Mouse (Mus musculus): Measurements from ENCODE around the gene Rcc1l. TPM values are rescaled to one million over a fixed set of nuclear protein-coding genes. Genes with fewer than 3 reads are reported as not detected.

Rcc1l gene
- polyA plus RNA-seq, 1 experiment from 2014 or later: 22.9 TPM

DNA sequence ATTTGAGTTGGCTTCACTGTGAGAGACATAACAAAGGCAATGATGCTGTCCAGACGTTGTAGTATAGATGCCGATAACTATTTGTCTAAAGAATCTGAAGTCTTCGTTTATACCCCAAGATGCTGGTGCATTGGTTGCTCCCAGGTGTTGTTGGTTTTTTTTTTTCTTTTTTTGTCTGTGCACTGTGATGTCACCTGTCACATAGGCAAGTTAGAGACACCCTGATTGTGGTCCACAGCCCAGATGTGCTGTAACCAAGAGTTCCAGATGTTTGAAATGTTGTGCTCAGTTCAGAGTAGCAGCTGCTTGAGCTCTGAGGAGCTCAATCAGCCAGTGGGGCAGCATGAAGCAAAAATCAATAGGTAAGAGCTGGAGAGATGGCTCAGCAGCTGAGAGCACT is 9.5 kb upstream of the Rcc1l start:
- H3K9ac ChIP-seq: no peak overlapping the region
- no peak overlapping the region for H3K4me2 ChIP-seq (replicated peaks)
- no peak for ATAC-seq (ENCODE audit: low FRiP score, low read depth)
- no peak overlapping the region for H3K4me3 ChIP-seq
- H3K27ac ChIP-seq: no peak overlapping the region
- H3K4me1 ChIP-seq: peaks cover 19% of the 10 kb centered on the region
- no peaks in the 10 kb centered on the region for H3K9me3 ChIP-seq
- 96% methylated on average over 3 of the region's 3 CpGs for WGBS
- no peaks in the 10 kb centered on the region for H3K36me3 ChIP-seq
- no peaks in the 10 kb centered on the region for H3K27me3 ChIP-seq (replicated peaks)

DNA sequence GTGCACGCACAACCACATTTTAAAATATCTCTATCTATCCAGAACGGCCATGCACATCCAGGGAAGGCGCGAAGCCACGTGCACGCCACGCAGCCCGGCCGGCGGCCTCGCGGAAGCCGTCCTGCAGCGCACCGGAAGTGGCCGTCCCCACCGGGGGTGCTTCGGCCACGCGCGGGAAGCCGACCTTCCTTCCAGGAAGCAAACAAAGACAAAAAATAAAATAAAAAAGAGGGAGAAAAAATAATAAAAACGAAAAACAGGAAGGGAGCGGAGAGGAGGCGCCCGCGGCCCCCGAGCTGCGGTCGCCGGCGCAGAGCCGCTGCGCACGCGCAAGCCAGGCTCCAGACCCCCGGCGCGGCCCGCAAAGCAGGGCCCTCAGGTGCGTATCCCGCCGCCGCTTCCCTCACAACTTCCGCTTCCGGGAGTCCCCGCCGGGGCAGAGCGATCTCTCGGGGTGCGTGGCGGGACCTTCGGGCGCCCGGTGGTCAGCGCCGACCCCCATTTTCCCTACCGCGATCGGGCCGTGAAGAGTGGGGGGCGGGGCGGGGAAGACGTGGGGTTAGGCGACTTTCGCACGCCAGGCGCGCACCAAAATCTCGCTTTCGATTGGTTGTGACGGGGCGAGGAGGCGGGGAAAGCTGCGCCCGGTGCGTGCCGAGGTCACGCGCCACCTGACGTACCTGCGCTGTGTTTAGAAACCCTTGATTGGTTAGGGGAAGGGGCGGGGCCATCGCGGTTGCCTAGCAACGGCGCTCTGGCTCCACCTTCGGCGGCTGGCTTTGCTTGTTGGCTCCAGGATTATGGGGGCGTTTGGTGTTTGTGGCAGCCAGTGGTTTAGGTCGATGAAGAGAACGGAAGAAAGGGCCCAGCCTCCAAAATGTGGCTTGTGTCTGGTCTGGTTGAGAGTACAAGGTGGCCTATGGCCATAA is 7.6 kb upstream of the Rcc1l start, which contains the start of gene Gtf2ird2:
Gene Gtf2ird2, plus strand, starts transcription at position 140 of the 929 bp plus-strand sequence.
- WGBS: under 1% methylated on average over 92 of the region's 92 CpGs
- peak within 1 kb of the TSS; percentile 56 for H3K4me3 ChIP-seq
- peak; percentile 95 for ATAC-seq (ENCODE audit: low FRiP score, low read depth)

DNA sequence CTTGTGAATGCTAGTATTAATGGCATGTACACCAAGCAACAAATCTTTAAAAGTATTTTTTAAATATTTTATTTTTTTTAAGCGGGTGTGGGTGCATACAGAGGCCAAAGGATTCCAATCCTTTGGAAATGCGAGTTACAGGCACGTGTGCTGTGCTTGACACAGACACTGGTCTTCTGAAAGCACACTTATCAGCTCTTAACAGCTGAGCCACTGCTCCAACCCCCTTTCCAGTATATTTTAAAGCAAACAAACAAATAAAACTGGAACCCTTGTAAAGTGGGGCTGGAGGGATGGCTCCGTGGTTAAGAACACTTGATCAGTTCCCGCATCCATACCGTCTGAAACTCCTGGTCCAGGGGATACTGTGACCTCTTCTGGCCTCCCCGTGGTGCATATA is 6.6 kb upstream of the Rcc1l start:
- WGBS: 53% methylated on average over 7 of the region's 7 CpGs
- Histone ChIP-seq H3K36me3 (no peaks in the 10 kb centered on the region), H3K27ac (no peak overlapping the region)

More for the DNA sequence above, 7.6 kb upstream of the Rcc1l start, which contains the start of gene Gtf2ird2:
- peak within 1 kb of the TSS; percentile 78 for H3K9ac ChIP-seq
- no peaks in the 10 kb centered on the region for H3K27me3 ChIP-seq (replicated peaks)
- peak within 1 kb of the TSS; percentile 63 for H3K4me2 ChIP-seq (replicated peaks)
- peak within 1 kb of the TSS; percentile 82 for H3K27ac ChIP-seq
- H3K9me3 ChIP-seq: no peaks in the 10 kb centered on the region
- H3K4me1 ChIP-seq: peaks cover 19% of the 10 kb centered on the region
- H3K36me3 ChIP-seq: no peaks in the 10 kb centered on the region

DNA sequence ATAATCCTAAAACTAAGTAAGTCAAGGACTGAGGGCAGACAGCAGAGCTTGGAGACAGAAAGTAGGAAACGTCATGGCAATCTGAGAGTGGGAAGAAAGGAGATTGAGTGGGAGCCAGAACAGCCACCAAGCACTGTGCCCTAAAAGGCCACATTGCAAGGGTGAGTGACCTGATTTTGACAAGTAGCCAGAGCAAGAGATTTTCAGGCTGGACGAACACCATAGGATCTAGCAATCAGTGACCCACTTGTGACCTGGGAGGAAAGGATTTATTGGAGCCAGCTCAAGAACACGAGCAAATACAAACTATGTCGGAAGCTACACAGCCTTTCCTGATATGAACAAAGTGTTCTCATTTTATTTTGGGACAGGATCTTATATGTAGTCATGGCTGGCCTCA is 6.2 kb upstream of the Rcc1l start:
- H3K36me3 ChIP-seq: no peaks in the 10 kb centered on the region
- H3K4me3 ChIP-seq: no peak overlapping the region
- H3K9me3 ChIP-seq: no peaks in the 10 kb centered on the region
- peaks cover 19% of the 10 kb centered on the region for H3K4me1 ChIP-seq
- no peak for ATAC-seq (ENCODE audit: low FRiP score, low read depth)
- H3K4me2 ChIP-seq (replicated peaks): peak overlapping the region; percentile 63
- H3K9ac ChIP-seq: no peak overlapping the region
- no peaks in the 10 kb centered on the region for H3K27me3 ChIP-seq (replicated peaks)
- 49% methylated on average over 4 of the region's 4 CpGs for WGBS
- no peak overlapping the region for H3K27ac ChIP-seq

More for the DNA sequence above, 6.6 kb upstream of the Rcc1l start:
- H3K4me3 ChIP-seq: peak overlapping the region; percentile 56
- peaks cover 19% of the 10 kb centered on the region for H3K4me1 ChIP-seq
- peak overlapping the region; percentile 63 for H3K4me2 ChIP-seq (replicated peaks)
- ATAC-seq (ENCODE audit: low FRiP score, low read depth): no peak
- H3K9me3 ChIP-seq: no peaks in the 10 kb centered on the region
- no peaks in the 10 kb centered on the region for H3K27me3 ChIP-seq (replicated peaks)
- H3K9ac ChIP-seq: peak overlapping the region; percentile 78

DNA sequence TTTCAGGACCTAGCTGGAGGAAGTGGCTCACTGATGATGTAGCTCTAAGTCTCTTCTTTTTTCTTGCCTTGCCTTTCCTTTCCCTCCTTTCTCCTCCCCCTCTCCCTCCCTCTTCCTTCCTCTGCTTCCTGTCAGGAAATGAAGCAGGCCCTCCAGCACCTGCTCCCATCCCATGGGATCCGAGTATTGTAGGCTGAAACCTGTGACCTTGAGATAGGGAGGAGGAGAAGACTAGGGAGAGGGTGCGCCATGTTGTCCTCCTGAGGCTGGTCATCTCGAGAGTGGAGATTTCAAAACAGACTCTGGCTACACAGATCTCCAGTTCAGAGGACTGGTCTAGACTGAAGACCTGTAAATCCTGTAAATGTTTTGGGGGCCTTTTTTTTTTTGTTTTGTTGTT is 5.6 kb upstream of the Rcc1l start:
- Histone ChIP-seq H3K27me3 (replicated peaks) (no peaks in the 10 kb centered on the region), H3K4me3 (no peak overlapping the region), H3K4me1 (peaks cover 19% of the 10 kb centered on the region), H3K36me3 (no peaks in the 10 kb centered on the region), H3K9ac (no peak overlapping the region), H3K9me3 (no peaks in the 10 kb centered on the region), H3K27ac (no peak overlapping the region), H3K4me2 (replicated peaks) (peak overlapping the region; percentile 63; the same call in 1 of the 2 replicates)
- no peak for ATAC-seq (ENCODE audit: low FRiP score, low read depth)
- WGBS: 53% methylated on average over 3 of the region's 3 CpGs

DNA sequence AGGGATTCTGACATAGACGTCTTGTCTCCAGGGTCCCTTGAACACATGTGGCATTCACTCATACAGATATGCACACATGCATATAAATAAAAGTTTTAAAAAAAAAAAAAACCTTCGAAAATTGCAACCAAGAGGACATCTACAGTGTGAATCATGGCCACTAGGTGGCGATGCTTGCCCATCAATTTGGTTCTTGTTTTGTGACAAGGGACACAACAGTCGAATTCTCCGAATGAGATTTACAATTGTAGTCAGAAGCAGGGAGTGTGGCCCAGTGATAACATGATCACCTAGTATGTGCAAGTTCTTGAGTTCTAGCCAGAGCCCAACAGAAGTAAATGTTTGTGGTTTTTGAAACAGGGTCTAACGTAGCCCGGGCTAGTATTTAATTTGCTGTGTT is 3.3 kb upstream of the Rcc1l start:
- no peak for ATAC-seq (ENCODE audit: low FRiP score, low read depth)
- WGBS: 27% methylated on average over 7 of the region's 7 CpGs
- Histone ChIP-seq H3K9me3 (no peaks in the 10 kb centered on the region), H3K27ac (no peak overlapping the region), H3K9ac (no peak overlapping the region), H3K4me3 (no peak overlapping the region), H3K4me1 (peaks cover 26% of the 10 kb centered on the region), H3K36me3 (no peaks in the 10 kb centered on the region), H3K4me2 (replicated peaks) (no peak overlapping the region), H3K27me3 (replicated peaks) (no peaks in the 10 kb centered on the region)

DNA sequence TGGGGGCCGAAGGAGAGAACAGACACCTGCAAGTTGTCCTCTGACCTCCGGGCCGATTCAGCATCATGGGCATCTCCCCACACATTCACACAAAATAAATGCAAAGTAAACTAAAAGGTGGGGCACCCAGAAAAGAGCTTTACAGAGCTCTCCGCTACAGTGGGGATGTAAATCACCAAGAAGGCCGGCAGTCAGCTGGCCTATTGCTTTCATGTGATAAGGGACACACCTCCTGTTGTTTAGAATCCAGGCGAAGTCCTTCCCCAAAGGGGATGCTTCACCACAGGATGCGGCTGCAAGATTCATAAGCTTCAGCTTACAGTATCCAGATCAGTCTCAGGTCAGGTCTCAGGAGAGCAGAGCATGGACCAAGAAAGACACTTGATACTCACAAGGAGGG is 2.0 kb upstream of the Rcc1l start:
- Histone ChIP-seq H3K4me2 (replicated peaks) (no peak overlapping the region), H3K4me1 (peaks cover 23% of the 10 kb centered on the region), H3K27ac (no peak overlapping the region), H3K4me3 (no peak overlapping the region), H3K9ac (no peak overlapping the region), H3K27me3 (replicated peaks) (no peaks in the 10 kb centered on the region), H3K36me3 (no peaks in the 10 kb centered on the region), H3K9me3 (no peaks in the 10 kb centered on the region)
- 72% methylated on average over 7 of the region's 7 CpGs for WGBS
- ATAC-seq (ENCODE audit: low FRiP score, low read depth): no peak

DNA sequence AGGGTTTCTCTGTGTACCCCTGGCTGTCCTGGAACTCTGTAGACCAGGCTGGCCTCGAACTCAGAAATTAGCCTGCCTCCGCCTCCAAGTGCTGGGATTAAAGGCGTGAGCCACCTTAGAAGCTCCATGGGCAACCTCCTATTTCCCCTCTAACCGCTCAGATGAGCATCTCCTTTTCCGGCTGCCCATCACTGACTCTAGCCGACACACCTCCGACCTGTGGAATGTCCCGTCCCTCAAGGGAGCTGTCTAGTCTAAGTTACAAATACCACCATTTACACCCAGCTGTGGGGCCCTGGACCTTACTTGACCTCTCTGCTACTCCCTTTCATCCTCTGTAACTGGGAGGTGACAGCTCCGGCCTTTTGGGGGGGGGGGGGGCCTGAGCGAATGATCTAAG is 878 bp downstream of the Rcc1l start:
- no peak for ATAC-seq (ENCODE audit: low FRiP score, low read depth)
- peak overlapping the region; percentile 97 for H3K4me3 ChIP-seq
- no peaks in the 10 kb centered on the region for H3K27me3 ChIP-seq (replicated peaks)
- no peaks in the 10 kb centered on the region for H3K9me3 ChIP-seq
- H3K4me2 ChIP-seq (replicated peaks): peak overlapping the region; percentile 86
- H3K36me3 ChIP-seq: peaks cover 3% of the 10 kb centered on the region; the same call in 1 of the 2 replicates
- H3K9ac ChIP-seq: peak overlapping the region; percentile 70
- 7% methylated on average over 10 of the region's 10 CpGs for WGBS
- H3K27ac ChIP-seq: no peak overlapping the region
- peaks cover 7% of the 10 kb centered on the region for H3K4me1 ChIP-seq

DNA sequence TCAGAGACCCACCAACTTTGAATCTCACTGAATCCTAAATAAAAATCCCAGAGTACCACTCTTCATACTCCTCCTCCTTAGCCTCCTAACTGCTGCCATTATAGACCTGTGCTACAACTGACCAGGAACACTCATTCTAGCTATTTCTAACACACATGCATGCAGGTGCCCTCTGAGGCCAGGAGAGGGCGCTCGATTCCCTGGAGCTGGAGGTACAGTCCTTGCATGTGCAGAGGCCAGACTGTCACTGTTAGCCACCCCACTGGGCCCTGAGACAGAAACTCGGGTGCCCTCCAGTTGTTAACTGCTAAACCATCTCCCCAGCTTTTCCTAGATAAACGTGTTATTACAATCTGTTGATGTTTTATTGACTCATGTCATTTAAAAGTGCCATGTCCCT is 3.4 kb downstream of the Rcc1l start:
- Histone ChIP-seq H3K4me3 (no peak overlapping the region), H3K27me3 (replicated peaks) (no peaks in the 10 kb centered on the region), H3K9me3 (no peaks in the 10 kb centered on the region), H3K4me2 (replicated peaks) (no peak overlapping the region), H3K36me3 (peaks cover 3% of the 10 kb centered on the region), H3K27ac (no peak overlapping the region), H3K9ac (no peak overlapping the region), H3K4me1 (peaks cover 7% of the 10 kb centered on the region)
- 37% methylated on average over 4 of the region's 4 CpGs for WGBS
- no peak for ATAC-seq (ENCODE audit: low FRiP score, low read depth)

DNA sequence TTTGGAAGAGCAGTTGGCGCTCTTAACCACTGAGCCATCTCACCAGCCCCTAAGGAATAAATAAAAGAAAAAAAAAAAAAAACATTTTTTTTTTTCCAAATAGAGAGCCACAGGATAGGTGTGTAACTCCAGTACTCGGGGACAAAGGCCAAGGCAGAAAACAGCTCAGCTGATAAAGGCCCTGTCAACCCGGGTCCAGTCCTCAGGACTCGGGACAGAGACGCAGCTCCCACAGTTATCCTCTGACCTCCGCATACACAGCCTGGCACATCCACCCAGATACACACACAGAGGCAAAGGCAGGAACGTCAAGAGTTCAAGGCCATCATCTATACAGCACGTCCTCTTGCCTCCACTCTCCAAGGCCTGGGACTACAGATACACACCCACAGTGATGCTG is 6.4 kb downstream of the Rcc1l start:
- no peak overlapping the region for H3K27ac ChIP-seq

DNA sequence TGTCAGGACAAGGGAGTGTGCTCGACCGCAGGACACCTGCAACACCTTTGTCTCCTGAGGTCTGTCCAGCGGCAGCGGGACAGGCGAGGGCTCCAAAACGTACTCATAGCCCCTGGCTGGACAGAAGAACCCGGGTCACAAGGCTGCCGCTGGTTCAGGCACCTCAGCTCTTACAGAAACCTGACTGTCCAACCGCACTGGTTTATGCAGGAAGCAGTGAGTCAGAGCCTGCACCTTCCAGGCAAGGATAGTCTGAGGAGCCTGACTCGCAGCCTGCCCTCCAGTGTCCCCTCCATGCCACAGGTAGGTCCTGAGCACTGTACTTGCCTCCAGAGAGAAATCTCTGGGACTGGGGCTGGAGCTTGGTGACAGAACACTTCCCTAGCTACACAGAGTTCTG is 7.3 kb downstream of the Rcc1l start:
- peaks cover 24% of the 10 kb centered on the region for H3K36me3 ChIP-seq
- no peak overlapping the region for H3K4me3 ChIP-seq
- no peak overlapping the region for H3K9ac ChIP-seq
- no peak overlapping the region for H3K4me2 ChIP-seq (replicated peaks)
- H3K27ac ChIP-seq: no peak overlapping the region
- ATAC-seq (ENCODE audit: low FRiP score, low read depth): no peak
- no peaks in the 10 kb centered on the region for H3K9me3 ChIP-seq
- H3K4me1 ChIP-seq: no peaks in the 10 kb centered on the region; the same call in 1 of the 2 replicates
- H3K27me3 ChIP-seq (replicated peaks): no peaks in the 10 kb centered on the region
- WGBS: 94% methylated on average over 10 of the region's 10 CpGs

More for the DNA sequence above, 6.4 kb downstream of the Rcc1l start:
- Histone ChIP-seq H3K4me1 (peaks cover under 1% of the 10 kb centered on the region; the same call in 1 of the 2 replicates), H3K4me2 (replicated peaks) (no peak overlapping the region), H3K36me3 (peaks cover 24% of the 10 kb centered on the region), H3K4me3 (no peak overlapping the region), H3K27me3 (replicated peaks) (no peaks in the 10 kb centered on the region), H3K9ac (no peak overlapping the region), H3K9me3 (no peaks in the 10 kb centered on the region)
- 95% methylated on average over 8 of the region's 8 CpGs for WGBS
- ATAC-seq (ENCODE audit: low FRiP score, low read depth): no peak

DNA sequence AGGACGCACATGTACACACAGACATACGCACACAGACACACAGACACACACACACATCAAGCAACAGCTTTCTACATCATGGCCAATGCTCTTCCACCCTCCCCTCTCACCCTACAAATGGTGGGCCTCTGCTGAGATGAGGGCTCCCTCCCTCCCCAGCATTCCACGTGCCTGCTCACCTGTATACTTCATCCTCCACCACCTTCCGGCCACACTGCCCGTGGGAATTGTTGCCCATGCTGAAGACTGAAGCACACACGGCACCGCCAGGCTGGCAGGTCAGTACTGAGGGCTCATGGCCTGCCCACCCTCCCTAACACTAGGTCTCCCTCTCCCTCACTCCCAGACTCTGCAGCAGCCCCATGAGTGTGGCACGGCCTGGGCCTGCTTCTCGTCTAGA is 8.5 kb downstream of the Rcc1l start:
- WGBS: 94% methylated on average over 9 of the region's 9 CpGs

More for the DNA sequence above, 8.5 kb downstream of the Rcc1l start:
- H3K4me1 ChIP-seq: no peaks in the 10 kb centered on the region; the same call in 1 of the 2 replicates
- H3K4me2 ChIP-seq (replicated peaks): no peak overlapping the region
- H3K27me3 ChIP-seq (replicated peaks): no peaks in the 10 kb centered on the region
- H3K4me3 ChIP-seq: no peak overlapping the region
- no peak overlapping the region for H3K9ac ChIP-seq
- no peaks in the 10 kb centered on the region for H3K9me3 ChIP-seq
- no peak overlapping the region for H3K27ac ChIP-seq
- ATAC-seq (ENCODE audit: low FRiP score, low read depth): no peak
- peaks cover 33% of the 10 kb centered on the region for H3K36me3 ChIP-seq

All from neural tube, embryonic 12.5 days (tissue).